Mouse (Mus musculus): ENCODE data around the gene Pgpep1. TPM values are rescaled to one million over a fixed set of nuclear protein-coding genes. Genes with fewer than 3 reads are reported as not detected.
A peak's percentile ranks its signal among the peaks of the same experiment; 100 is the strongest.

Pgpep1 gene
- polyA plus RNA-seq, 1 experiment from 2014 or later: 59.8 TPM

DNA sequence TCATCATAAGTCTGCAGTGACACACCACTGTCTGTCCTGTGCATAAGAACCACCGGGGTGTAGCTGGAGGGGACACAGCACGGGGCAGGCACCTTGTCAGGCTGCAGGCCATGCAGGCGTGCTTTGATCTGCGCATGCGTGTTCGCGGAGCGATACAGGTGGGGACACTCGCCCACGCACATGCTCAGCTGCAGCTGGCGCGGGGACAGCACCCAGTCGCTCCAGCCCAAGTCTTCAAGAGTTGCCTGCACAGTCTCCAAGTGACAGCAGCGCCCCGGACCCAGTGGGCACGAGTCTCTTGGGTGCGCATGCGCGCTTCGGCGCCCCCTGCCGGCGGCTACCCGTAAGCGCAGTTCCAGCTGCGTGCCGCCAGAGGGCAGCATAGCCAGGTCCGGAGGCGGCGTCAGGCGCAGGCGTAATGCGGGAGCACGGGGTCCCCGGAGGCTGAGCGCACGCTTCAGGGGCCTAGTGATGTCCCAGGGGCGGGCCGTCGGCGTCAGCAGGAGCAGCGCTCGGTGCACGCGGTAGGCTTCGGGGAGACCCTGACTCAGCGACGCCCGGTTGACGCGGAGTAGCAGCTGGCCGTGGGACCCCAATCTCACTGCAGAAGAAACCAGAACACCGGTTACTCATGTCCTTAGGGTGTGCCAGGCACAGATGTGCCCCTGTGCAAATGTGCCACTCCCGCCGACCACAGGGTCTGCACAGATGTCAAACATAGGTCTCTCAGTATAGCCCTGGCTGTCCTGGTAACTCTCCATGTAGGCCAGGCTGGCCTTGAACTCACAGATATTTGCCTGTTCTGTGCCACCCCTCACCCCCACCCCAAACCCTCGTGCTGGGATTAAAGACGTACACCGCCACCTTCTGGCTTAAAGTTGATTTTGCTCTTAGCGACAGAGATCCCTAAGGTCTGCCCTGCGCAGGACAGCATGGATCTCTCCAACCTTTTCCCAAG, 30.3 kb downstream of the Pgpep1 start:
- peak overlapping the region; percentile 82 for H3K4me2 ChIP-seq (ENCODE audit: low read depth, low read length)
- H3K27me3 ChIP-seq (replicated peaks; ENCODE audit: control insufficient read depth, insufficient read depth, low read length): peaks cover 7% of the 10 kb centered on the region; the same call in 1 of the 2 replicates
- H3K27ac ChIP-seq (replicated peaks; ENCODE audit: low read depth, low read length): peak overlapping the region; percentile 46
- peak overlapping the region; percentile 52 for H3K4me3 ChIP-seq (ENCODE audit: low read depth, low read length)
- H3K4me1 ChIP-seq (ENCODE audit: control insufficient read depth, insufficient read depth, low read length): peaks cover 17% of the 10 kb centered on the region
- under 1% methylated on average over 37 of the region's 60 CpGs for WGBS
- no peaks in the 10 kb centered on the region for H3K36me3 ChIP-seq (ENCODE audit: control insufficient read depth, insufficient read depth, low read length)
- DNase-seq (ENCODE audit: low spot score): peak; percentile 92
- peak; percentile 93 for ATAC-seq (ENCODE audit: low read depth)
- peak overlapping the region; percentile 66 for H3K9ac ChIP-seq (ENCODE audit: low read depth, low read length)
- H3K9me3 ChIP-seq (ENCODE audit: control insufficient read depth, low read length): no peaks in the 10 kb centered on the region

- DNase-seq (ENCODE audit: low spot score): no peak
- H3K9ac ChIP-seq (ENCODE audit: low read depth, low read length): peak overlapping the region; percentile 66
- H3K27ac ChIP-seq (replicated peaks; ENCODE audit: low read depth, low read length): no peak overlapping the region
- peaks cover 16% of the 10 kb centered on the region for H3K4me1 ChIP-seq (ENCODE audit: control insufficient read depth, insufficient read depth, low read length)
- H3K36me3 ChIP-seq (ENCODE audit: control insufficient read depth, insufficient read depth, low read length): no peaks in the 10 kb centered on the region
- H3K4me2 ChIP-seq (ENCODE audit: low read depth, low read length): peak overlapping the region; percentile 82
- H3K9me3 ChIP-seq (ENCODE audit: control insufficient read depth, low read length): no peaks in the 10 kb centered on the region
- no peak for ATAC-seq (ENCODE audit: low read depth)
- peaks cover 7% of the 10 kb centered on the region; the same call in 1 of the 2 replicates for H3K27me3 ChIP-seq (replicated peaks; ENCODE audit: control insufficient read depth, insufficient read depth, low read length)
- peak overlapping the region; percentile 52 for H3K4me3 ChIP-seq (ENCODE audit: low read depth, low read length)
- WGBS: 54% methylated on average over 7 of the region's 7 CpGs
These were observed 31.1 kb downstream of the Pgpep1 start for GRCm38 (mm10) chr8:70628986-70629490.

- H3K9ac ChIP-seq (ENCODE audit: low read depth, low read length): no peak overlapping the region
- no peaks in the 10 kb centered on the region for H3K9me3 ChIP-seq (ENCODE audit: control insufficient read depth, low read length)
- H3K27me3 ChIP-seq (replicated peaks; ENCODE audit: control insufficient read depth, insufficient read depth, low read length): peaks cover 7% of the 10 kb centered on the region
- no peaks in the 10 kb centered on the region for H3K36me3 ChIP-seq (ENCODE audit: control insufficient read depth, insufficient read depth, low read length)
- peaks cover 11% of the 10 kb centered on the region for H3K4me1 ChIP-seq (ENCODE audit: control insufficient read depth, insufficient read depth, low read length)
- WGBS: 91% methylated on average over 5 of the region's 5 CpGs
- H3K4me3 ChIP-seq (ENCODE audit: low read depth, low read length): no peak overlapping the region
- ATAC-seq (ENCODE audit: low read depth) (no peak), DNase-seq (ENCODE audit: low spot score) (no peak)
- no peak overlapping the region for H3K4me2 ChIP-seq (ENCODE audit: low read depth, low read length)
- no peak overlapping the region for H3K27ac ChIP-seq (replicated peaks; ENCODE audit: low read depth, low read length)
These were observed 33.1 kb downstream of the Pgpep1 start for GRCm38 (mm10) chr8:70627041-70627440.

DNA sequence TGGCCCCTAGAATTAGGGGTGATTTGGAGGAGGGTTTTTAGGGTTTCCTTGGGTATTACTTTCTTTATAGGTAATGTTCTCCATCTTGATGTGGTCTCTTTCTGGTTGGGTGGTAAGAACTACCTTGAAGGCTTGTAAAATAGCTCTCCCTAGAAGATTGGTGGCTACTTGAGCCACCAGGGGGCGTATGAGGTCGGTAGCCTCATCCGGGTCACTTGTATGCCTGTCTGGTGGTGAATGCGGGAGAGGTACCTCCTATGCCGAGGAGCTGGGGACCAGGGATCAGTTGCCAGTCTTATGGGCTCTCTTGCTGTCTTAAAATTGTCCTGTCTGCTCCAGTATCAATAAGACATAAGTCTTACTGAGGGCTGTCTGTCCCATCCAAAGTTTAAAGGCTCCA, 35.1 kb downstream of the Pgpep1 start:
- H3K4me2 ChIP-seq (ENCODE audit: low read depth, low read length): peak overlapping the region; percentile 23; the same call in 1 of the 2 replicates
- peak; percentile 53 for DNase-seq (ENCODE audit: low spot score)
- H3K27ac ChIP-seq (replicated peaks; ENCODE audit: low read depth, low read length): no peak overlapping the region
- H3K9ac ChIP-seq (ENCODE audit: low read depth, low read length): no peak overlapping the region
- H3K36me3 ChIP-seq (ENCODE audit: control insufficient read depth, insufficient read depth, low read length): no peaks in the 10 kb centered on the region
- no peak for ATAC-seq (ENCODE audit: low read depth)
- H3K9me3 ChIP-seq (ENCODE audit: control insufficient read depth, low read length): no peaks in the 10 kb centered on the region
- H3K27me3 ChIP-seq (replicated peaks; ENCODE audit: control insufficient read depth, insufficient read depth, low read length): no peaks in the 10 kb centered on the region; the same call in none of the 2 replicates
- WGBS: 13% methylated on average over 5 of the region's 5 CpGs
- H3K4me1 ChIP-seq (ENCODE audit: control insufficient read depth, insufficient read depth, low read length): no peaks in the 10 kb centered on the region
- H3K4me3 ChIP-seq (ENCODE audit: low read depth, low read length): no peak overlapping the region

DNA sequence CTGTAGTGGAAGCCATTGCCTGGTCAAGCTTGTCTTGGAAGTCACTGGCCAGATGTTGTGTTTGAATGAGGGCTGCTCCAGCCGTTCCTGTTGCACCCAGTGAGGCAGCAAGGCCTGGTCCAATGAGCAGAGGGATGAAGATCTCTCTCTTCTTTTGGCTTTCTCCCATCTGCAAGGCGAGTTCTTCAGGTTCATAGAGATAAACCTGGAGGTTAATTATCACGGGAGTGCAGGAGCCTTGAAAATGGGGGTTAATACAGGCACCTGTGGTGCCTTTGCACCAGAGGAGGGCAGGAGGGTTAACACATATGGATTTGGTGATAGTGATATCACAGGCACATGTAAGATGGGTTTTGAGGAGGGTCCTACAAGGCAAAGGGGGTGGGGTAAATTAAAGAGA, 38.0 kb downstream of the Pgpep1 start:
- no peak overlapping the region for H3K4me3 ChIP-seq (ENCODE audit: low read depth, low read length)
- H3K4me1 ChIP-seq (ENCODE audit: control insufficient read depth, insufficient read depth, low read length): no peaks in the 10 kb centered on the region
- DNase-seq (ENCODE audit: low spot score) (no peak), ATAC-seq (ENCODE audit: low read depth) (no peak)
- no peak overlapping the region for H3K4me2 ChIP-seq (ENCODE audit: low read depth, low read length)
- 56% methylated on average over 3 of the region's 3 CpGs for WGBS
- H3K9me3 ChIP-seq (ENCODE audit: control insufficient read depth, low read length): no peaks in the 10 kb centered on the region
- no peak overlapping the region for H3K9ac ChIP-seq (ENCODE audit: low read depth, low read length)
- no peaks in the 10 kb centered on the region for H3K36me3 ChIP-seq (ENCODE audit: control insufficient read depth, insufficient read depth, low read length)
- no peaks in the 10 kb centered on the region; the same call in none of the 2 replicates for H3K27me3 ChIP-seq (replicated peaks; ENCODE audit: control insufficient read depth, insufficient read depth, low read length)
- H3K27ac ChIP-seq (replicated peaks; ENCODE audit: low read depth, low read length): no peak overlapping the region

DNA sequence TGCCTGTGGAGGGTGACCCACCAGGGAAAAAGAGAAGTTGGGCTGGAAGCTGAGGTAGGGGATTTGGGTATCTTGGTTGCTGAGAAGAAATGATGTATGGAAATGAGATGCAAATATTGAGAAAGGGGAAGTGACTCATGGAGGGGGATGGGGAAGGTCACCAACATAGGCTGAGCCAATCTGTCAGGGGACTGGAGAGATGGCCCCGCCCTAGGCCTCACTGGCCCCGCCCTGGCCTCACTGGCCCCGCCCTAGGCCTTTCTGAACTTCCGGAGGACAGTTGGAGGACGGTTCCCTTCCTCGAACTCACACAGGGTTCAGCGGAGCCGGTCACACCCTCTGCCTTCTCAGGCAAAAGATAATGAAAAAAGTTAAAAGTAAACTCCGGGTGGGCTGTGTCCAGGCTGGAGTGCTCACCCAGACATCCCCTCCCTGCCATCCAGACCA, 41.3 kb downstream of the Pgpep1 start:
- ATAC-seq (ENCODE audit: low read depth) (peak; percentile 38; the same call in 1 of the 2 replicates), DNase-seq (ENCODE audit: low spot score) (no peak)
- Histone ChIP-seq H3K4me2 (ENCODE audit: low read depth, low read length) (no peak overlapping the region), H3K4me3 (ENCODE audit: low read depth, low read length) (no peak overlapping the region), H3K9me3 (ENCODE audit: control insufficient read depth, low read length) (no peaks in the 10 kb centered on the region), H3K27ac (replicated peaks; ENCODE audit: low read depth, low read length) (no peak overlapping the region), H3K36me3 (ENCODE audit: control insufficient read depth, insufficient read depth, low read length) (no peaks in the 10 kb centered on the region), H3K9ac (ENCODE audit: low read depth, low read length) (no peak overlapping the region), H3K4me1 (ENCODE audit: control insufficient read depth, insufficient read depth, low read length) (no peaks in the 10 kb centered on the region), H3K27me3 (replicated peaks; ENCODE audit: control insufficient read depth, insufficient read depth, low read length) (no peaks in the 10 kb centered on the region; the same call in none of the 2 replicates)
- 33% methylated on average over 8 of the region's 9 CpGs for WGBS

DNA sequence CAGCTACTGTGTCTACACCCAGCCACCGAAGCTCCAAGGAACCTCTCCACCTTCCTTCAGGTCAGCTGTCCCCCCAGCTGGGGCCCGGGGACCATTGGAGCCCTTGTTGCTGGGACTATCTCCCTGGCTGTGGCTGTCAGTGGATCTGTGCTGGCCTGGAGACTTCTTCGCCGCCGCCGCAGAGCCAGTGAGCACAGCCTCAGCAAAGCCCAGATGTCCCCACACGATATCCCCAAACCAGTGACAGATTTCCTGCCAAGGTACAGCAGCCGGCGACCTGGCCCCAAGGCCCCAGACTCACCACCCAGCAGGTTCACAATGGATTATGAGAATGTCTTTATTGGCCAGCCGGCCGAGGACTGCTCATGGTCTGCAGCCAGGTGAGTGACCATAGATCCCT, 42.2 kb downstream of the Pgpep1 start:
- ATAC-seq (ENCODE audit: low read depth) (no peak), DNase-seq (ENCODE audit: low spot score) (no peak)
- H3K4me3 ChIP-seq (ENCODE audit: low read depth, low read length): no peak overlapping the region
- H3K36me3 ChIP-seq (ENCODE audit: control insufficient read depth, insufficient read depth, low read length): no peaks in the 10 kb centered on the region
- H3K9me3 ChIP-seq (ENCODE audit: control insufficient read depth, low read length): no peaks in the 10 kb centered on the region
- no peak overlapping the region for H3K4me2 ChIP-seq (ENCODE audit: low read depth, low read length)
- H3K9ac ChIP-seq (ENCODE audit: low read depth, low read length): 0 out of 2 replicates have a peak overlapping the region, but pooled peaks have one; percentile 30
- WGBS: 77% methylated on average over 11 of the region's 11 CpGs
- no peaks in the 10 kb centered on the region for H3K4me1 ChIP-seq (ENCODE audit: control insufficient read depth, insufficient read depth, low read length)
- no peaks in the 10 kb centered on the region; the same call in none of the 2 replicates for H3K27me3 ChIP-seq (replicated peaks; ENCODE audit: control insufficient read depth, insufficient read depth, low read length)
- no peak overlapping the region for H3K27ac ChIP-seq (replicated peaks; ENCODE audit: low read depth, low read length)

DNA sequence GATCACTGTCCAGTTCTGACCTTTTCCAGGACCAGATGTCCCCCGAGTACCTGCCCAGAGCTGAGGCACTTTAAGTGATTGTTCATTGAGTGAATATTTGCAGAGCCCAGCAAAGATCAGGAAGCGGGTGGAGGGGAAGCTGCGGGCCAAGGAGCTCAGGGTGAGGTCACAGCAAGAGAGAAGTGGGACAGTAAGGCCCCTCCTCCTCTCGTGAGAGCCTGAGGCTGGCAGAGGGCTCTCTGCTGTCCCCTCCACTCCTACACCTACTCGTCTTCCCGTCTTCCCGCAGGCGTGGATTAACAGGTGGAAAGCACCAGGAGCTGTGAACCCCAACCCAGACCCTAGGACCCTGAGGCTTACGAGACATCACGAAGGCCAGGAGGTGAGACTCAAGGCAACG, 43.5 kb downstream of the Pgpep1 start:
- no peak overlapping the region for H3K27ac ChIP-seq (replicated peaks; ENCODE audit: low read depth, low read length)
- H3K4me3 ChIP-seq (ENCODE audit: low read depth, low read length): no peak overlapping the region
- H3K4me1 ChIP-seq (ENCODE audit: control insufficient read depth, insufficient read depth, low read length): no peaks in the 10 kb centered on the region
- DNase-seq (ENCODE audit: low spot score) (no peak), ATAC-seq (ENCODE audit: low read depth) (no peak)
- H3K9ac ChIP-seq (ENCODE audit: low read depth, low read length): no peak overlapping the region
- no peaks in the 10 kb centered on the region; the same call in 1 of the 2 replicates for H3K27me3 ChIP-seq (replicated peaks; ENCODE audit: control insufficient read depth, insufficient read depth, low read length)
- no peaks in the 10 kb centered on the region for H3K9me3 ChIP-seq (ENCODE audit: control insufficient read depth, low read length)
- H3K4me2 ChIP-seq (ENCODE audit: low read depth, low read length): no peak overlapping the region; the same call in 1 of the 2 replicates
- 61% methylated on average over 11 of the region's 11 CpGs for WGBS
- H3K36me3 ChIP-seq (ENCODE audit: control insufficient read depth, insufficient read depth, low read length): no peaks in the 10 kb centered on the region
